Mouse (Mus musculus) erythroblast, embryonic 14.5 days (primary cell): Measurements from ENCODE around the gene Dcxr.

Source experiments
- GATA1 ChIP-seq: IDR thresholded peaks from 2 replicates; pipeline ENCODE4 v1.6.1; 2012; ENCODE audit warnings: low read length, inconsistent platforms, mixed read lengths
- TAL1 ChIP-seq: IDR thresholded peaks from 3 replicates; pipeline ENCODE4 v1.6.1; 2012; ENCODE audit warnings: low read length, inconsistent platforms, mixed read lengths

DNA sequence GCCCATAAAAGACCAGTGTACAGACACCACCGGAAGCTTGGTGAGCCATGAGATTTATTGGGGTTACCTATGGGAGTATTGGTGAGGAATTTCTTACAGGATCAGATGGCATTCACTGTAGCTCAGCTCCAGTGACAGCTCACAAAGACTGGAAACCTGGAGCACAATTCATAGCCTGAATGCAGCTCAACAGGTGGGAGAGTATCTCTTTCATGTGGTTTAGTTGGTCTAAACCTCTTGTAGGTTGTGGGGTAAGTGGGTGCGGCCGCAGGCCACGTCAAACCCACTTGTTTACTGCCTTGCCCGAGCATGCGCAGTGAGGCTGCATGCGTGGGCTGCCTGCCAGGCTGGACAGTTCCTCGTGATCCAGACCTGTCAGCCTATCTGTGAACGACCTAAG lies 33.2 kb upstream of the Dcxr start:
- TF ChIP-seq TAL1 (no peak), GATA1 (no peak)
